Mouse (Mus musculus) hindlimb bud, embryonic 11.5 days (tissue): ENCODE results near the gene Cyp2d34.

Experiments used
- DNase-seq: peaks from one replicate; pipeline ENCODE4 v3.0.0-alpha.2; 2012; ENCODE audit warnings: low read depth, low spot score; ENCODE audit errors: extremely low spot score

The Cyp2d34 gene

DNA sequence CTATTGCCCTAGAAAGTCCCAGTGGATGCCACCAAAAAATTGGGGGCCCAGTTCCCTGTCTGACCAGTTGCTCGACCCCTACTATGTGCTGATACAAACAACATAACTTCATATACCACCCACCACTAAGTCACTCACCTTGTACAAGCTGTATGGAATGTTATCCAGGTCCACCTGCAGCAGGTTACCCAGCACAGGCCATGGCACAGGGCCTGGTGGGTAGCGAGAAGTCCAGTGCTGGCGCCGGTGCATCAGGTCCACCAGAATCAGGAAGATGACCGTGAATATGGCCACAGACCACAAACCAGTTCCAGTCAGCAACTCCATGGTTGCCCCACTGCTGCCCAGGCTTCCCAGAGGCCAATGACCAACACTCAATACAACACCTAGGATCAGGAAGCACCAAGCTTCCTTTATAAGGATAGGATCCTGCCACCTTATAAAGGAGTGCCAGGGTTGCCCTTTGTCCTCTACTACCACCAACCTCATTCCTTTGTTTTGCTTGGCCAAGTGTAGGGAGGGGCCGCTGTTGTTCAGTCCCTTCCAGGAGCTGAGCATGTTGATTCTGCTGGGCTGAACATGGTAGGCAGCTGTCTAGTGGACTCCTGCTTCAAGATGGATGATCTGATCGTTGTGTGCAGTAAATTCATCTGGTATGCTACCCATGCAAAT is at the start of gene Cyp2d34:
Cyp2d34 (minus strand) TSS at position 416 of the 672 bp plus-strand sequence.
- DNase-seq, result no peak

DNA sequence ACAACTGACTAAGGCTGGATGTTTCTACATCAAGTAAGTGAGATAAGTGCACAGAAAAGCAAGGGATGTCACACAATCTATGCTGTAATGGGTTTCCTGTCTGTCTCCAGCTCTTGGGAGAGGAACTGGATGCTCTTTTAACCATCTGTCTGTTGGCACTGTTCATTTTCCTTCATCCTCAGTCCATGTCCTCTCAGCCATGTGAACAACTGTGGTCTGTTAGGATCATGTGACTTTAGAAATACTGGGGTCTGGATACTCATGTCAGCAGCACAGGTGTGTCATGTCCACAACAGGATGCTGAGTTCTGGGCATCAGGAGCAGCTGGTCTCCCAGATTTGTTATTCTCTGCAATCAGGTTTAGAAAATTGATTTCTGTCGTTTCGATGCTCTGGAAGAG is 35.6 kb upstream of the Cyp2d34 start:
- no peak for DNase-seq

DNA sequence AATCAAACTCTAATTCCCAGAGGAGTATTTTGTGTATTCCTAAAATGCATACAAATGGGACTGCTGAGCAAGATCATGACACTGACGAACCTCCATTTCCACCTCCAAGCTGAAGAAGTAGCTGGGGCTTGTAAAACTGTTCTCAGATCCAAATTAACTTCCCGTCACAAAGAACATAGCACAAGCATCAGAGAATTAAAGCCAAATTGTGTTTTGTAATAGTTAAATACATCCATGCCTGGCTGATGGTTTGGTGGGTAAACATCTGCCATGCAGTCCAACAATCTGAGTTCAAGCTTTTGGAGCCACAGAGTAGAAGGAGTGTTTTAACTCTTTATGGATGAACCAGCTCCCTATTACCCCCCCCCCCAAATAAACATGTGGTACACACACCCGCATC is 23.6 kb upstream of the Cyp2d34 start:
- no peak for DNase-seq

DNA sequence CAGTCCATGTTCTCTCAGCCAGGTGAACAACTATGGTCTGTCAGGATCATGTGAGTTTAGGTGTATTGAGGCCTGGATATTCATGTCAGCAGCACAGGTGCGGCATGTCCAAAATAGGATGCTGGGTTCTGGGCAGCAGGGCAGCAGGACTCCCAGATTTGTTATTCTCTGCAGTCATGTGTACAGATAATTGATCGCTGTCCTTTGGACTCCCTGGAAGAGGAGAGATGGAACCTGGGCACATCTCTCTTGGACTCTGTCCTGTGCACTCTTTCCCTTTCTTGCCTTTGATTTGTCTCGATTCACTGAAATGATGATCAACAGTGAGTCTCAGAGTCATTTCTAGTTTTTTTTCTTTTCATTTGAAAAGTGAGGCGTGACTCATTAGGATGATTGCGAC is 23.0 kb upstream of the Cyp2d34 start:
- DNase-seq, result no peak

DNA sequence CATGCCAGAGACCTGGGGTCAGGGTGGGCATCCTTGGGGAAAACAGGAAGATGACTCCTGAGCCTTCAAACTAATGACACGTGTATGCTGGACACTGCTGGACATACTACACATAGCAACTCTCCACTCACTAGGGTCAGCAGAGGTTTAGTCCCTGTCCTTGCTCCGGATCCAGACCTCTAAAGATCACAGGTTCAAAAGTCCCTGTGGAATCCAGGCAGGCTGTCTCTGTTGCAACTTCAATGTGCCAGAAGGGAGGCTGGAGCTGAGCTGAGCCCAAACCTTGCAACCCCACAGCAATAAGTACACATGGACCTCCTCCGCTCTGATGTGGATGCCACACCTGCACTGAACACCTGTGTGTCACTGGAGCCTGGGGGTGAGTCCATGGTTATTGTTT is 22.0 kb upstream of the Cyp2d34 start:
- no peak for DNase-seq

DNA sequence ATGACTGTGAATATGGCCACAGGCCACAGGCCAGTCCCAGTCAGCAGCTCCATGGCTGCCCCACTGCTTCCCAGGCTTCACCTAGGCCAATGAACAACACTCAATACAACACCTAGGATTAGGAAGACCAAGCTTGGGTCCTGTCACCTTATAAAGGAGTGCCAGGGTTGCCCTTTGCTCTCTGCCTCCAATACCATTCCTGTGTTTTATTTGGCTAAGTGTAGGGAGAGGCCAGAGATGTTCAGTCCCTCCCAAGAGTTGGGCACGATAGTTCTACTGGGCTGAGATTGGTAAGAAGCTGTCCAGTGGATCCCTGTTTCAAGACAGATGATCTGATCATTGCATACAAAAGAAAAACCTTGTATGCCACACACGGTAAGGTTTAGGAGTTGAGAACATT is 21.2 kb upstream of the Cyp2d34 start:
- no peak for DNase-seq

DNA sequence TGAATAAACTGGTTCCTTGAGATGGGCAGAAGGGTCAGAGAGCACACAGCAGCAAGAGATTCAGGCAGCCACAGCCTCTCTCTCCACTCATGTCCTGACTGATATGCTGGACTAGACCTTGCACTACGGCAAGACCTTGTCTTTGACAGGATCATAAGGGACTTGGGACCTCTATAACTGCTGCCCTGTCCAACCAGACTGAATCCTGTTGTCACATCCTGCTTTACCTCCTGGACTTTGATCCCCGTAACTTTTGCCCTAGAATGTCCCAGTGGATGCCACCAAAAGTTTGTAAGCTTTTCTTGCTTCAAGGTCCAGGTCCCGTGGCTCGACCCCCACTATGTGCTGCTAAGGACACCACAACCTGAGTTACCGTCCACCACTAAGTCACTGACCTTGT is 20.6 kb upstream of the Cyp2d34 start:
- DNase-seq, result no peak

DNA sequence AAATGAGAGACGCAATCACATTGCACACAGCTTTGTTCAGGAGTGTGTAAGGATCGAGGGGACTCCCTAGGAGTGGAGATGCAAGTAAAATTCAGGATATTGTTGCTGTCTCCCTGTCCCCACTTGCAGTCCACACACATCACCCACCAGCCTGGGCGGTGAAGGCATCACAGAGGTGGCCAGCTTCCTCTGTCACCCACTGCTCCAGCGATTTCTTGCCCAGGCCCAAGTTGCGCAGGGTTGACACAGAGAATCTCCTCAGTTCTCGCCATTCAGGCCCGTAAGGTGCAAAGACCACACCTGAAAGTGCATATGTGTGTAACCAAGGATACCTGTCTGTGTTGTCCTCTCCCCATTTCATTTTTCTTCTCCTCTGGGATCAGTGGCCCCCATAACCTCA is 19.5 kb upstream of the Cyp2d34 start:
- no peak for DNase-seq

DNA sequence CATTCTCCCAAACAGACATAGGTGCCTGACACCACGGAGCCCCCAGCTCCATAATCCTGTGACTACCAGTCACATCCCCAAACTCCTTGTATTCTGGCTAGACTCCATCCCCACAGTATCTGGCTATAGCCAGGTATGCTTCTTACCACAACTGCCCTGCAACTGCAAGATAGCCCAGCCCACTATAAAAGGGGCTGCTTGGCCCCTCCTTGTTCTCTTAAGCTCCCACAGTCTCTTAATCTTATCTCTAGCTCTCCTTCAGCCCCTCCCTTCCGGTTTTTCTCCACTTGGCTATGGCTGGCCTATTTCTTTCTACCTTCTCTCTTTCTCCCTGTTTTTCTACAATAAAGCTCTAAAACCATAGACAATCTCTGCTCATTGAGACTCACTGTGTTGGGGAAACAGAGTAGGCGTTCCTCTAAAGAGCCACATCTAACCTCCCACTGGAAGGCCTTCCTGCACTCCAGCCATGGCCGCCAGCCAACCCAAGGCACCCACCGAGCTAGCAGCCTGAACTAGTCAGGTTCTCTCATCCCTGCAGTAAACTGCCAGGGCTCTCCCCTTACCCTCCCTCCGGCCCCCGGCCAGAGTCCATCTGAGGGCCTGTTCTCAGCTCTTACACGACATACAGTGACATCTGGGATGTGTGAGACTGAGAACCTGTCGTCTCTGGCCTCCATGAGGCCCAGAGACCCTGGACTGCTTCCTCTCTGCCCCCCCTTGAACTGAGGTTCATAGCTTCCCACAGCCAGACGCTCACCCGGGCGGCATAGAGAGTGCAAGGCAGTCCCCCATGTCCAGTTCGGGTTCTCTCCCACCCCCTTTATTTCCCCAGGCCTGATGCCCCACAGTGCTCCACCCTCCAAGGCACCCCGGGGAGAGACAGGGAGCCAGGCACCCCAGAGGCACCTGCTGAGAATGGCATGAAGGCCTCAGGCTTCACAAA is 16.7 kb upstream of the Cyp2d34 start:
- no peak for DNase-seq

DNA sequence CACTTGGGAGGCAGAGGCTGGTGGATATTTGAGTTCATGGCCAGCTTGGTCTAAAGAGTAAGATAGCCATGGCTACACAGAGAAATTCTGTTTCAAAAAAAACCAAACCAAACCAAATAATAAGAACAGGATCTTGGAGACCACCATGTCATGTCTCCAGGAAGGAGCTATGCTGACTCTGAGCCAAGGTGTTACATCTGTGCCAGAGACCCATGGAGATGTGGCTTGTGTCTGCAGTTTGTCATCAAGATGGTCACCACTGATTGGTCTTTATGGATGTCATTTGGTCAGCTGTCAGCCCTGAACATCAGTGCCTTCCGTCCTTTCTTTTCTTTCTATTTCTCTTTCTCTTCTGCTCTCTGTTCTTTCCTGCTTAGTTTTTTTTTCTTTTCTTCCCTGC is 14.2 kb upstream of the Cyp2d34 start:
- DNase-seq, result no peak

DNA sequence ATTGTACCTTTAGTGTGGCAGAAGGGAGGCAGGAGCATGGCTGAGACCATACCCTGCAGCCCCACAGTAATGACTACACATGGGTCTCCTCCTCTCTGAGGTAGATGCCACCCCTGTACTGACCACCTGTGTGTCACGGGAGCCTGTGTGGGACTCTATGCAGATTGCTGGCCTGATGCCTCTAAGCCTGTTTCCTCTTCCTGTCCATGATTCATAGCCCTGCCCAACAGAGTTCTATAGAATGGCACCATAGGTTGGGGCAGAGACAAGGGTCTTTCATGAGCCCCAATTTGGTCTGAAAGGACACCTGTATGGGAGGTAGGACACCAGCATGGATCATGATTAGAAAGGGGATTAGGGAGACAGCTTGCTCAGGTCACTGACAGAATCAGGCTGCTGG is 1.2 kb upstream of the Cyp2d34 start:
- DNase-seq, result no peak

DNA sequence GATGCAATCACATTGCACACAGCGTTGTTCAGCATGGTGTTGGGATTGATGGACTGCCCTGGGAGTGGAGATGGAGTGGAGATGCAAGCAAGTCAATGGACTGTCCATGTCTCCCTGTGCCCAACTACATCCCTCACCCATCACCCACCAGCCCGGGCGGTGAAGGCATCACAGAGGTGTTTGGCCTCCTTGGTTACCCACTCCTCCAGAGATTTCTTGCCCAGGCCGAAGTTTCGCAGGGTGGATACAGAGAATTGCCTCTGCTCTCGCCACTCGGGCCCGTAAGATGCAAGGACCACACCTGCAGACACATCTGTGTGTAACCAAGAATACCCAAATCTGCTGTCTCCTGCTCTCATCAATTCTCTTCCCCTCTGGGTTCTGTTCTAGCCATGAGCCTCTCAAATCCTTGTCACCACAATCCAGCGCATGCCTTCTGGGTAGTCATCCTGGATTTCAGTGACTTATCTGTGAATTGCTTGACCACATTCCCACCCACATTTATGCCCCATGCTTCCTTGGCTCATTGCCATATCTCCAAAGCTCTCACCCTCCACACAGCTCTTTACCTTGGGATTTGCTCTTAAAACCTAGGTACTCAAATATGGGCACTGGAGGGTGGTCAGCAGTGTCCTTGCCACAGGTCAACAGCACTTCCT is 2.3 kb downstream of the Cyp2d34 start:
- DNase-seq, result no peak

DNA sequence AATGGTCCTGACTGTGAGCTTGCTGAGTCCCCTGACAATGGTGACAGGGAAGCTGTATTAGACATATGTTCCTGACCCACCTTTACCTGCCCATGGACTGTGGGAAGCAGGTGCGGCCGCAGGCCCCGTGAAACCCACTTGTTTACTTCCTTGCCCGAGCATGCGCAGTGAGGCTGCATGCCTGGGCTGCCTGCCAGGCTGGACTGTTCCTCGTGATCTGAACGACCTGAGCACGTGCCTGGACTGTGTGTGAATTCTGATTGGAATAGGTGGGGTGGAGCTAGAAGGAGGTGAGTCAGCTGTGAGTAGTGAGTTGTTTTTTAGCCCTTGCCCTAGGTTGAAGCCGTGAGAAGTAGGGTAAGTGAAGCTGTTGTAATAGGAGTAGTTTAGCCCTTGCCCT is 38.1 kb downstream of the Cyp2d34 start:
- no peak for DNase-seq

DNA sequence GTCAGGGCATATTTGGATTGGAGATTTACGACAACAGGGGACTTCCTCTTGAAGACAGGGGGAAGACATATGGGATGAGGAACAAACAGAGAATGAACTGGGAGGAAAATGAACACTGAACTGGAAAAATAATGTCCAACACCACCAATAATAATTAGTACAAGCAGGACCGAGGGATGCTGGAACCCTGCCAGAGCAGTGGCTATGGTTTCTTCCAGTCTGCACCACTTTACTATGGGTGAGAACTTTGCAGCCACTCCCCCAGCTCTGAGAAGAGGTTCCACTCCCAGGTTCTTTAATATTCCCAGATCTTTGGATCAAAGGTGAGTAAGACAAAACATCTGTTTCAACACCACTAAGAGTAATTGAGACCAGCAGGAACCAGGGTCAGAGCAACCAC is 41.7 kb downstream of the Cyp2d34 start:
- no peak for DNase-seq

DNA sequence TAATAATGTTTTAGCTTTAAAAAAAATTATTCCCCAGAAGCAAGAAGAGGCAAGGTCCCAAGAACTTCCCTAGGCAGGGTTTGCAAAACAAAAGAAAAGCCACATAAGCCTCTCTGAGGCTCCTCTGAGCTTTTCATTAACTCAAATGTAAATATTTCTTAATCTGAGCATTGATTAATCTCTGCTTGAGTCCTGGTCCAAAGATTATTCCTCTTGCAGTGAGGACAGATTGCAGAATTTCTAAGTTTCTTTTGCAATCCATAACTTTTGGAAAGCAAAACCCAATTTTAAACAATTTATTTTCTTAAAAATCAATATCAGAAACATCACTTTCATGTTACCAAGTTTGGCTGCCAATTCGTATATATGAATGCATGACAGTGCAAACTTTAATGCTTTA is 47.9 kb downstream of the Cyp2d34 start:
- DNase-seq, result no peak
